Mouse (Mus musculus) stomach, embryonic 14.5 days (tissue): ENCODE measurements around the gene Flt3. TPM values are rescaled to one million over a fixed set of nuclear protein-coding genes. Genes with fewer than 3 reads are reported as not detected.
A peak's percentile ranks its signal among the peaks of the same experiment; 100 is the strongest.

Experiments
- ATAC-seq: fragments of 200-750 bp; cut with Nextera tagmentation; 2 replicates; pipeline ENCODE4 v1.8.0; 2017; ENCODE audit warnings: low read depth, moderate TSS enrichment; ENCODE audit not compliant: insufficient number of reproducible peaks, insufficient read depth, low FRiP score
- H3K27ac ChIP-seq: fragments of 300-500 bp; sonication (generic); 2 replicates; pipeline ENCODE4 v1.5.1; 2014; ENCODE audit warnings: mild to moderate bottlenecking, low read length, moderate library complexity, mixed read lengths
- H3K27me3 ChIP-seq: fragments of 300-500 bp; sonication (generic); 2 replicates; pipeline ENCODE4 v1.6.1; 2014; ENCODE audit warnings: low read length, control low read depth, mixed read lengths; ENCODE audit not compliant: control insufficient read depth, insufficient read depth
- H3K36me3 ChIP-seq: fragments of 300-500 bp; sonication (generic); 2 replicates; pipeline ENCODE4 v1.6.1; 2014; ENCODE audit warnings: mild to moderate bottlenecking, control low read depth, low read length, moderate library complexity, mixed read lengths; ENCODE audit not compliant: control insufficient read depth, insufficient read depth
- H3K4me1 ChIP-seq: fragments of 300-500 bp; sonication (generic); 2 replicates; pipeline ENCODE4 v1.6.1; 2014; ENCODE audit warnings: low read length, control low read depth, mixed read lengths; ENCODE audit not compliant: control insufficient read depth, insufficient read depth
- H3K4me2 ChIP-seq: fragments of 300-500 bp; sonication (generic); replicated peaks from 2 replicates; pipeline ENCODE4 v1.6.1; 2014; ENCODE audit warnings: low read depth, low read length, control low read depth
- H3K4me3 ChIP-seq: fragments of 300-500 bp; sonication (generic); 2 replicates; pipeline ENCODE4 v1.5.1; 2014; ENCODE audit warnings: low read depth, low read length, control low read depth
- H3K9ac ChIP-seq: fragments of 300-500 bp; sonication (generic); replicated peaks from 2 replicates; pipeline ENCODE4 v1.6.1; 2014; ENCODE audit warnings: low read depth, mild to moderate bottlenecking, control low read depth, low read length, moderate library complexity, mixed read lengths
- H3K9me3 ChIP-seq: fragments of 300-500 bp; sonication (generic); 2 replicates; pipeline ENCODE4 v1.6.1; 2016; ENCODE audit warnings: low read depth, low read length, control low read depth; ENCODE audit not compliant: control insufficient read depth
- WGBS: fragments of 180-500 bp; shearing (Covaris S2); extraction: QIAGEN DNeasy Blood & Tissue Kit; methylation state at CpG from one replicate; pipeline ENCODE4 v1.1.7; 2014; 5-methylcytosine and 5-hydroxymethylcytosine counted together
- polyA plus RNA-seq: library from polyadenylated mRNA; unstranded; fragments of >200 nt; fragmentation: Nextera tagmentation; extraction: Ambion mirVana; gene quantifications from 2 replicates; pipeline ENCODE4 v1.2.1, GENCODE M21; 2014

The Flt3 gene
- 0.06 and 0.24 TPM in 2 replicates for polyA plus RNA-seq

GRCm38 (mm10) chr5:147399843-147400504 is at the start of gene Flt3:
TSS of gene Flt3 (minus strand) at chr5:147400489.
- Histone ChIP-seq H3K9ac (no peak within 1 kb of the TSS), H3K36me3 (no peaks in the 10 kb centered on the region), H3K4me3 (peak within 1 kb of the TSS; percentile 35), H3K4me2 (peak within 1 kb of the TSS; percentile 63), H3K27ac (no peak within 1 kb of the TSS), H3K27me3 (peaks cover 38% of the 10 kb centered on the region), H3K4me1 (no peaks in the 10 kb centered on the region), H3K9me3 (no peaks in the 10 kb centered on the region)
- WGBS: 1% methylated on average over 48 of the region's 56 CpGs
- ATAC-seq: peak; percentile 76; the same call in 1 of the 2 replicates

DNA sequence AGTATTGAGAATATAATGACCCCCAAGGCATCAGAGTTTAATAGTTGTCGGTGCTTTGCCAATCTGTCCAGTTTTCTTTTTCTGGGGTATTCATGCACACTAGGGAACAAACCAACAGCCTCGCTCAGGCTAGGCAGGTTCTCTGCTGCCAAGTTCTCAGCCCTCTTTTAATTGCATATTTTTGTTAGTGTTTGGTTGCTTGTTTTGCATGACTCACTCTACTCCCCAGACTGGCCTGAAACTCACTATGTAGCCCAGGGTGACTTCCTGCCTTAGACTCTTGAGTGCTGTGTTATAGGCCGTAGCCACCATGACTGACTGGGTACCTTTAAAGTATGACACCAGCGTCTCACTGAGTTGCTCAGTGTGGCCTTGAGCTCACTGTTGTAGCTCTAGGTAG is 48.6 kb upstream of the Flt3 start:
- Histone ChIP-seq H3K9ac (no peak overlapping the region), H3K36me3 (peaks cover 4% of the 10 kb centered on the region; the same call in 1 of the 2 replicates), H3K4me2 (no peak overlapping the region), H3K4me3 (no peak overlapping the region), H3K27me3 (no peaks in the 10 kb centered on the region), H3K27ac (no peak overlapping the region), H3K4me1 (0 out of 2 replicates have a peak, but pooled peaks cover 3% of the 10 kb centered on the region), H3K9me3 (no peaks in the 10 kb centered on the region)
- peak; percentile 23; the same call in 1 of the 2 replicates for ATAC-seq
- WGBS: 82% methylated on average over 4 of the region's 4 CpGs

- H3K36me3 ChIP-seq: 0 out of 2 replicates have a peak, but pooled peaks cover 4% of the 10 kb centered on the region
- H3K9me3 ChIP-seq: no peaks in the 10 kb centered on the region
- 0 out of 2 replicates have a peak, but pooled peaks cover 3% of the 10 kb centered on the region for H3K4me1 ChIP-seq
- no peak overlapping the region for H3K27ac ChIP-seq
- H3K4me2 ChIP-seq: no peak overlapping the region
- no peak for ATAC-seq
- 75% methylated on average over 4 of the region's 4 CpGs for WGBS
- H3K9ac ChIP-seq: no peak overlapping the region
- H3K4me3 ChIP-seq: no peak overlapping the region
- H3K27me3 ChIP-seq: no peaks in the 10 kb centered on the region
These were observed 48.2 kb upstream of the Flt3 start for GRCm38 (mm10) chr5:147448526-147448925.

GRCm38 (mm10) chr5:147445252-147445651 is 45.0 kb upstream of the Flt3 start:
- H3K27me3 ChIP-seq: no peaks in the 10 kb centered on the region
- no peak overlapping the region for H3K27ac ChIP-seq
- WGBS: 71% methylated on average over 4 of the region's 4 CpGs
- ATAC-seq: no peak
- H3K36me3 ChIP-seq: no peaks in the 10 kb centered on the region
- H3K4me3 ChIP-seq: no peak overlapping the region
- H3K9ac ChIP-seq: no peak overlapping the region
- H3K4me2 ChIP-seq: no peak overlapping the region
- H3K4me1 ChIP-seq: 0 out of 2 replicates have a peak, but pooled peaks cover 3% of the 10 kb centered on the region
- H3K9me3 ChIP-seq: no peaks in the 10 kb centered on the region

DNA sequence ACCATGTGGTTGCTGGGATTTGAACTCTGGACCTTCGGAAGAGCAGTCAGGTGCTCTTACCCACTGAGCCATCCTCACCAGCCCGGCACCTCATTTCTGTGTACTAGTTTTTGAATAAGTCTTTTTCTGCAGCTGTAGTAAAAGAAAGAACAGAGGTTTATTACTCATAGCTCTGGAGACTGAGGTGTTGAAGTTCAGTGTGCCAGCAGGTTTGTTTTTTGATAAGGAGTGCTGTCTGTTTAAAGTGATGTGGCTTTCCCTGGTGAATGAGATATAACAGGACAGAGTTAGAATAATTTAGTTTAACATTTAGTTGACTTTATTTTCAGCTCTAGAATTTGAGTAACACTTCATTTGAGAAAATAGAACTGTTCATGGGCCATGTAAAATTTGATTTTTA is 44.5 kb upstream of the Flt3 start:
- WGBS: 92% methylated on average over 2 of the region's 2 CpGs
- Histone ChIP-seq H3K9me3 (no peaks in the 10 kb centered on the region), H3K9ac (no peak overlapping the region), H3K27me3 (no peaks in the 10 kb centered on the region), H3K4me3 (no peak overlapping the region), H3K4me1 (0 out of 2 replicates have a peak, but pooled peaks cover 3% of the 10 kb centered on the region), H3K36me3 (no peaks in the 10 kb centered on the region), H3K4me2 (no peak overlapping the region), H3K27ac (no peak overlapping the region)
- no peak for ATAC-seq

GRCm38 (mm10) chr5:147444298-147444697 is 44.0 kb upstream of the Flt3 start:
- Histone ChIP-seq H3K9me3 (no peaks in the 10 kb centered on the region), H3K4me2 (no peak overlapping the region), H3K4me3 (no peak overlapping the region), H3K27ac (no peak overlapping the region), H3K36me3 (no peaks in the 10 kb centered on the region), H3K4me1 (0 out of 2 replicates have a peak, but pooled peaks cover 3% of the 10 kb centered on the region), H3K27me3 (no peaks in the 10 kb centered on the region), H3K9ac (no peak overlapping the region)
- ATAC-seq: no peak
- WGBS: 76% methylated on average over 6 of the region's 6 CpGs

- no peak for ATAC-seq
- Histone ChIP-seq H3K4me3 (no peak overlapping the region), H3K9me3 (no peaks in the 10 kb centered on the region), H3K4me2 (no peak overlapping the region), H3K27ac (no peak overlapping the region), H3K9ac (no peak overlapping the region), H3K27me3 (no peaks in the 10 kb centered on the region), H3K36me3 (no peaks in the 10 kb centered on the region), H3K4me1 (0 out of 2 replicates have a peak, but pooled peaks cover 7% of the 10 kb centered on the region)
- 81% methylated on average over 4 of the region's 4 CpGs for WGBS
These were observed 42.5 kb upstream of the Flt3 start for GRCm38 (mm10) chr5:147442741-147443140.

DNA sequence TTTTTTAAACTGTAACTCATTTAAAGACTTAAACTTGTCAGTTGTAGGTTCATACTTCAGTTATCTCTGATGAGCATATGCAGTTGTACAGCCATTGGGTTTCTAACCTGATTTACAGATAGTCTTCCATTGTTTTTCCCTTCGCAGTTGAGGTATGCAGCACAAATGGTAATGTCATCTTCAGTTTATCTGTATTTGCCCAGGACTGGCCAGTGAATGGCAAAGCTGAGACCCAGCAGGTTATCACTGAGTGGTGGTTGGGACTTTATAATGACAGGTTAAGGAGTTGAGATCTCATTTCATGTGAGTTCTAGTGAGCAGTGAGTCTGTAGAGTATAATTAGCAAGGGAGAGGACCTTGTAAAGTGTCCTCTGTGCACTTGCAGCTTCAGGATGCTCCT is 41.7 kb upstream of the Flt3 start:
- H3K4me3 ChIP-seq: no peak overlapping the region
- no peaks in the 10 kb centered on the region for H3K27me3 ChIP-seq
- ATAC-seq: no peak
- no peak overlapping the region for H3K9ac ChIP-seq
- no peaks in the 10 kb centered on the region for H3K36me3 ChIP-seq
- no peaks in the 10 kb centered on the region for H3K9me3 ChIP-seq
- 65% methylated on average over 1 of the region's 1 CpGs for WGBS
- H3K27ac ChIP-seq: no peak overlapping the region
- H3K4me1 ChIP-seq: peaks cover 7% of the 10 kb centered on the region; the same call in 1 of the 2 replicates
- no peak overlapping the region for H3K4me2 ChIP-seq
